Mouse (Mus musculus) spleen, adult 2 months (tissue): ENCODE measurements around the gene Ptpre.

Source experiments
- CTCF ChIP-seq: fragments of 200-500 bp; IDR thresholded peaks from 2 replicates; pipeline ENCODE4 v1.5.1; 2011; ENCODE audit warnings: mild to moderate bottlenecking, inconsistent platforms; ENCODE audit not compliant: insufficient read depth, insufficient read length, insufficient replicate concordance; ENCODE audit errors: extremely low read depth
- POLR2A ChIP-seq: fragments of 200-500 bp; IDR thresholded peaks from 2 replicates; pipeline ENCODE4 v1.6.1; 2011; ENCODE audit warnings: low read depth, low read length, inconsistent platforms

DNA sequence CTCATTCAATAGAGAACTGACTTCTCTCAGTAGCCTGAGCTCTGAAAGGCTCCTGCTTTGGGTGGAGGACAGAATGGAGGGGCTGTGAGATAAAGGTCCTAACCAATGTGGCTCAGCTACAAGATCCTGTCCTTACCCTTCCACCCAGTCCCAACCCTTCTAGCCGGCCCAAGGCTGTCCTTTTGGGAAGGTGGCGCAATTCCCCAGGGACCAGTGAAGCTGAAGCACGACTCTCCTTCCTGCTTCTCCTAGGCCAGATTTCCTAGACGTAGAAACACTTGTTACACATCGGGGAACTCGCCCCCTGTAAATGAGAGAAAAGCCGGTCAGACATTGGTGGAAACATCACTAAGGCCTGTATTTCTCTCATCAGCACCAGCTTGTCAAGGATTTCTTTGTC is 126.9 kb downstream of the Ptpre start:
- TF ChIP-seq CTCF (no peak), POLR2A (no peak)
